Mouse (Mus musculus): Measurements from ENCODE around the gene Fra10ac1. TPM values are rescaled to one million over a fixed set of nuclear protein-coding genes. Genes with fewer than 3 reads are reported as not detected.

Fra10ac1 gene
- total RNA-seq (2018; cell fraction: chromatin; rRNA removed): 10 to 100 TPM in 25 of 26 experiments, 1 to 10 TPM in 1; 8.5 to 63.9 (median 34.9) TPM
- 10 to 100 TPM in 22 of 26 experiments, 1 to 10 TPM in 4; 5.2 to 15.0 (median 11.5) TPM for total RNA-seq (2018; cell fraction: cytosol; rRNA removed)
- total RNA-seq (2018; cell fraction: nucleus; rRNA removed): 10 to 100 TPM in 25 of 26 experiments, 1 to 10 TPM in 1; 8.9 to 54.8 (median 24.9) TPM
- polyA plus RNA-seq (2018): 11.0 to 26.8 TPM (median 21.3 TPM) in 3 replicates

DNA sequence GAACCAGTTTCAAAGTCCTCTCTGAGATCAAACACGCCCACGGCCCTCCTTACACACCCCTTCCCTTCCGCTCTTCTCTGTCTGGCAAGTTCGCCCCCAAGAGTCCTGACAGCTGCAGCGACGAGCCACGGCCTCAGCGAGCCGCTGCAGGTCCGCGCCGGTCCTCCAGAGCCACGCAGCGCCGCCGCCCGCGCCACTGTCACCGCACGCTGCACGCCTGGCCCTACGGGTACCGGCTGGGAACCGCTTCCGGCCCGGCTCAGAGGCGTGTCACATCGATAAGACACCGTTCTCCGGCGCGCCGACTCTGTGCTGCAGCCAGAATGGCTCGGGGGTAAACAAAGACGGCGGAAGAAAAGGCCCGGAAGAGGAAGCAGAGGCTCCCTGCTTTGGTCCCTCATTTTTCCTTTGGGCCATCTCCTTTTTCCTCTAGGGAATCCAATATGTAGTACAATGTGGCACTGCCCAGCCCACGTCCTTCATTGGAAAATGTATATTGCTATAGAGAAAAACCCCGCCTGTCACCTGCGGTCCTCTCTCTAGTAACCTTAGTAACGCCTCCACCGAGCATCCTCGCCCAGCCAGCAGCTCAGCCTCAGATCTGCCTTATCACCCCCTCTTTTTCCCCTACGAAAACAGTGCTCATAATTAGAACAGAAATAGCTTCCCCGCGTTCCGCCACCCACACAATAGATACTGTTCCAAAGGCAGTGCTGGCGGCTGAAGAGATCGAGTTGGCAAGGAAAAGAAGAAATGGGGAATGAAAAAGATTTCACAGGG, at the start of gene Fra10ac1:
Gene Fra10ac1 (minus strand): TSS at position 252 of the 780 bp plus-strand sequence.
- peak within 1 kb of the TSS; percentile 82 for H3K4me3 ChIP-seq (ENCODE audit: inconsistent target)
- H3K79me2 ChIP-seq (ENCODE audit: inconsistent target): no peaks in the 10 kb centered on the region
- 0 out of 2 replicates have a peak within 1 kb of the TSS, but pooled peaks have one; percentile 8 for H3K27ac ChIP-seq
- 2% methylated on average over 49 of the region's 49 CpGs for WGBS (ENCODE audit: missing documents)
- H3K36me3 ChIP-seq (ENCODE audit: inconsistent target): no peaks in the 10 kb centered on the region

DNA sequence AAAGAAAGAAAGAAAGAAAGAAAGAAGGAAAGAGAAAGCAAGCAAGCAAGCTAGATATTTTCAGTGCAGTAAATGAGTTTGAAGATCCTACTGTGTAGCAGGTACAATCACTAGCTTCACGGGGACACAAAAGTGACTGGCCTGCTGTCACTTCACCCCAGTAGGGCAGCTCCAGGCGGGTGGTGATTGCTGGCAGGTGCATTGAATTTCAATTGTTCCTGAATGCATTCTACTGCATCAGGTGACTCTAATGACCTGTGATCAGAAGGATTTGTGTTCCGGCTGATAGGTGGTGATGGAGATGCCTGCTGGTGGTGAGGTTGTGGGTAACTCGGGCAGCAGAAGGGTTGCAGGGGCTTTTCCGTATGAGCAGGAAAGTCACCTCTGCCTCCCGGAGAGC, 47.1 kb upstream of the Fra10ac1 start:
- H3K4me3 ChIP-seq (ENCODE audit: inconsistent target): no peak overlapping the region
- H3K27ac ChIP-seq: no peak overlapping the region
- no peaks in the 10 kb centered on the region for H3K36me3 ChIP-seq (ENCODE audit: inconsistent target)
- H3K79me2 ChIP-seq (ENCODE audit: inconsistent target): no peaks in the 10 kb centered on the region
- WGBS (ENCODE audit: missing documents): 14% methylated on average over 6 of the region's 6 CpGs

DNA sequence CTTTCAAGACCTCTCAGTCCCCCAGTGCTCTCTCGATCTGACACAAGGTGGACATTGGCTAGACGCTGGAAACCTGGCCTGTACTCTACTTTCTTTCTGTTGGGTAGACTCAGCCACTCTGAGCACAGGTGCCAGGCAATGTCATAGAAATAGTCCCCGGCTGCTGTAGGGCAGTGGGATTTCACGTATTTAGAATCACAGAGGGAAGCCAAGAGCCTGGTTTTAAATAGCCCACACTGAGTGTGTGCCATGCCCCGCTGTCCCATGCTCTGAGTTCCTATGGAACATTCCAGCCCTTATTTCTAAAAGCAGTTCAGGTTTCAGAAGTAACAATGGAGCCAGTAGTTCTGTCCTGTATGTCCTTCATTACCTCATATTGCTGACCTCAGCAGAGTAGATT, 43.5 kb upstream of the Fra10ac1 start:
- WGBS (ENCODE audit: missing documents): 90% methylated on average over 5 of the region's 5 CpGs
- Histone ChIP-seq H3K79me2 (ENCODE audit: inconsistent target) (no peaks in the 10 kb centered on the region), H3K27ac (no peak overlapping the region), H3K36me3 (ENCODE audit: inconsistent target) (no peaks in the 10 kb centered on the region), H3K4me3 (ENCODE audit: inconsistent target) (no peak overlapping the region)

DNA sequence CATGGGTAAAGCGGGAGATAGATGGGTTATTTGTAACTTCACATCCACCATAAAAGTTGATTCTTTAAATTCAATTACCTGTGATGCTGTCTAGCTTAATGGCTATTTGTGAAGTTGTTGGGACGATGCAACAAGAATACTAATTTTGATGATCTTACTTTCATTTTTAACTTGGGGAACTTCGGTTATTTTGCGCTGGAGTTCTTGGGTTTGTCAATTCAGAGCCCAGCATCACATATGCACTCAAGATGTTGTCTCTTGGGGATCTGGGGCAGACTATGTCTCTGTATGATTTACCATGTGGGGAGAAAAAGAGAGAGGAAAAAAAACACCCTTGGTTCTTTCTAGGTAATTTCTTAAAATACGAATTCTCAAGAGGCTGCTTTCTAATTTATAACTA, 41.8 kb upstream of the Fra10ac1 start:
- H3K79me2 ChIP-seq (ENCODE audit: inconsistent target): no peaks in the 10 kb centered on the region
- no peak overlapping the region for H3K27ac ChIP-seq
- no peaks in the 10 kb centered on the region for H3K36me3 ChIP-seq (ENCODE audit: inconsistent target)
- no peak overlapping the region for H3K4me3 ChIP-seq (ENCODE audit: inconsistent target)
- 88% methylated on average over 4 of the region's 5 CpGs for WGBS (ENCODE audit: missing documents)

DNA sequence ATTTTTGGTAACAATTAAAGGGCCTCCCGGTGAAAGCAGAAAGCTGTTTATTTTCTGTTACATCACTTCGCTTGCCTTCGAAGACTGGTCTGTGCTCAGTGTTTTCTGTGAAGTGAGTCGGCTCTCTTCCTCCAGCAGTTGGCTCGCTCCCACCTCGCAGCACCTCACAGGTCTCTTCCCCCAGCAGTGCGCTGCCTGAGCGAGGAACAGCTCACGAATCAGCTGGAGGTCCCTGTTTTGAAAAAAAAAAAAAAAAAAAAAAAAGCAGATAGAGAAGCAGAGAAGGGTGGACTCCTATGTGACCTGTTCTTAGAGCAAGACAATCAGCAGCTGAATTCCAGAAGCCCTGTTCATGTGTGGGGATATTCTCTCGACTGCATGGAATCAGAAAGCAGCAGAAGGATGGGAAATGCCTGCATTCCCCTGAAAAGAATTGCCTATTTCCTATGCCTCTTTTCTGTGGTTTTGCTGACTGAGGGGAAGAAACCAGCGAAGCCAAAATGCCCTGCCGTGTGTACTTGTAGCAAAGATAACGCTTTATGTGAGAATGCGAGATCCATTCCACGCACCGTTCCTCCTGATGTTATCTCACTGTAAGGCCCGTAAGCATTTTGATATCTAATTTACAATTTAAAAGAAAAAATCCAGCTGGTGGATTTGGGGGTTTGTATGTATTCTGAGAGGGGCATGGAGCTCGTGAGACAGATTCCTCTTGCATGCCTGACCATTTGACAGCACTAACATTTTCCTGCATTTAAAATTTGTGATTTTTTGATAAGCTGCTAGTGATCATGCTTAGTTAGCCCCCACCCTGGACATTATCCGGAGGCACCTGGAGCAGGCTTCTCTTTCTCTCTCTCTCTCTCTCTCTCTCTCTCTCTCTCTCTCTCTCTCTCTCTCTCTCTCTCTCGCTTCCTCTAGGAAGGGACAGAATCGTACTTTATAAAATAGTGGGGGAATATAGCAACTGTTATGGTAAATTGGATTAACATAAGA, 40.8 kb upstream of the Fra10ac1 start, which contains the start of gene Lgi1:
Gene Lgi1 (plus strand): TSS at position 32 of the 996 bp plus-strand sequence.
- Histone ChIP-seq H3K36me3 (ENCODE audit: inconsistent target) (no peaks in the 10 kb centered on the region), H3K4me3 (ENCODE audit: inconsistent target) (no peak within 1 kb of the TSS), H3K27ac (no peak within 1 kb of the TSS), H3K79me2 (ENCODE audit: inconsistent target) (no peaks in the 10 kb centered on the region)
- WGBS (ENCODE audit: missing documents): 2% methylated on average over 19 of the region's 21 CpGs

DNA sequence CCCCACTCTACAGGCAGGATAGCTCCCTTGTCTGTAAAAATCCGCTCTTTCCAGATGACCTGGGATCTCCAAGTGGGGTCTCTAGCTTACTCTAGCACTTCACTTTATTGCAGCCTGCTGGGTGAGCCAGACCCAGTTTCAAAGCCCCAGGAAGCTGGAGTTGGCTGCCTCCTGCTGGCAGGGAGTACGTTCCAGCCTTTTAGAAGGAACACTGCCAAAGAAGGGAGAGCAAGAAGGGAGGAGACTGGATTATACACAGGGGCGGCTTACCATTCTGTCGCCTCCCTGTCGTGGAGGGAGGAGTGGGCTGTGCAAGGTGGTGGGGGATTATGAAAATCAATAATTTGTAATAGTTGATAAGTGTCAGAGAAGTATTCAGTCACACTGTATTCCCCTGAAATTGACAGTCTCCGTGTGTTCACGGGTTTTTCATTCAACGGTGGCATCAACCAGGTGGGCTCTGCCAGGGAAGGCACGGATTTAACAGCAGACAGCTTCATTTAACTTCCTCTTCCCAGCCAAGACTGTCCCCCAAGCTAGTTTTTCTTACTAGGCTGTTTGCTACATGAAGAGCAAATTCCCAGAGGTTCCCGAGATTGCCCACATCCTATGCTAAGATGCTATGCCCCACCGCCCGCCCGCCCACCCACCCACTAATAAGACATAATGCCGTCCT, 40.0 kb upstream of the Fra10ac1 start:
- H3K36me3 ChIP-seq (ENCODE audit: inconsistent target): no peaks in the 10 kb centered on the region
- H3K4me3 ChIP-seq (ENCODE audit: inconsistent target): no peak overlapping the region
- no peak overlapping the region for H3K27ac ChIP-seq
- no peaks in the 10 kb centered on the region for H3K79me2 ChIP-seq (ENCODE audit: inconsistent target)
- 19% methylated on average over 14 of the region's 14 CpGs for WGBS (ENCODE audit: missing documents)

DNA sequence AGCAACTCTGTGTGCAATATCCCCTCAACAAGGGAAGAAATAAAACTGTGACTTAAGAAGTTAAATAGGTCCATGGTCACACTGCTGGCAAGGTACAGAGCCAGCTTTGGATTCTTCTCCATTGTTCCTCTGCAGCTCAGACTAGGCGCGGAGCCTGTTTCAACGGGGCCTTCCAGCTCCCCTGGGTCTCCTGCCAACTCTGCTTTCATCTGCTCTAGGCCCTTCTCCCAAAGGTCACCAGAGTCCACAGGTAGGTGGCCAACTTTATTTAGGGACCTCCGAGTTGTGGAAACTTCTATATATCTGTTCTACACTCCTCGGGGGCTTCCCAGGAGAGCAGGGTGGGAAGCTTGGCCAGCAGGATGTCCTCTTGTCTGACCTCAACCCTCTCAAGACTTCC, 37.4 kb upstream of the Fra10ac1 start:
- no peak overlapping the region for H3K4me3 ChIP-seq (ENCODE audit: inconsistent target)
- no peaks in the 10 kb centered on the region for H3K36me3 ChIP-seq (ENCODE audit: inconsistent target)
- no peak overlapping the region for H3K27ac ChIP-seq
- 85% methylated on average over 5 of the region's 5 CpGs for WGBS (ENCODE audit: missing documents)
- no peaks in the 10 kb centered on the region for H3K79me2 ChIP-seq (ENCODE audit: inconsistent target)

DNA sequence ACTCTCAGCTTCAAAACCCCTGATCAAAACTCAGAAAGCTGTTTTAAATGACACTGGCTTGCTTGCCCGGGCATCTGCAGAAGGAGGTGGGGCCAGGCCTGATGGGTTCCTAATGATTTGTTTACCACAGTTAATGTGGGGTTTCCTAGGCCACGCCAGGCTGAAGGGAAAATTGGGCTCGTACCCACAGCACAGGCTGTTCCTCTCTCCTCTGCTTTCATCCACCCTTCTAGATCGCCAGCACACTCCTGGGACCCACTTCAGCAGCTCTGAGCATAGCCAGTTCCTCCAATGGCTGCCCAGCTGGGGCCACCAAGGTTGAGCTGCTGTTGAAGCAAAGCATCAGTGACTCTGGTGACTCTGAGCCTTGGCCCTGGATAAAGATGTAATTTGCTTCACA, 36.4 kb upstream of the Fra10ac1 start:
- Histone ChIP-seq H3K79me2 (ENCODE audit: inconsistent target) (no peaks in the 10 kb centered on the region), H3K4me3 (ENCODE audit: inconsistent target) (no peak overlapping the region), H3K27ac (no peak overlapping the region), H3K36me3 (ENCODE audit: inconsistent target) (no peaks in the 10 kb centered on the region)
- WGBS (ENCODE audit: missing documents): 86% methylated on average over 4 of the region's 4 CpGs

DNA sequence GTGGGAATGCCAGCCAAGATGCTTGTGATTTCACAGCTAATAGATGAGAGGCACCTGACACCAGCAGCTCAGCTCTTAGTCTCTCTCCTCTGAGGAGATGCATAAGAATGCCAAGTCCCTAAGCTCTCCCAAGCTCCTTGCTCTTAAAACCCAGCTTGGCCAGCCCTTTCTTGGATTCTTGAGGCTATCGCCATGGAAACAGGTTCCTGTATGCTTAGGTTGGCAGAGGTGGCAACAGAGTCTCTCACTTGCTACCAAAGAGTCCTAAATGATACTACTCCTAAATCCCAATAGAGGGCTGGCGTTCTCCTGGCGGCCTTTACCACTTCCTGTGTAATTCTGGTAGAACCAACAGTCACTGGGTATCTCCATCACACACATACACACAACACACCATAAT, 35.5 kb upstream of the Fra10ac1 start:
- Histone ChIP-seq H3K79me2 (ENCODE audit: inconsistent target) (no peaks in the 10 kb centered on the region), H3K36me3 (ENCODE audit: inconsistent target) (no peaks in the 10 kb centered on the region), H3K4me3 (ENCODE audit: inconsistent target) (no peak overlapping the region), H3K27ac (no peak overlapping the region)
- WGBS (ENCODE audit: missing documents): 58% methylated on average over 3 of the region's 3 CpGs

DNA sequence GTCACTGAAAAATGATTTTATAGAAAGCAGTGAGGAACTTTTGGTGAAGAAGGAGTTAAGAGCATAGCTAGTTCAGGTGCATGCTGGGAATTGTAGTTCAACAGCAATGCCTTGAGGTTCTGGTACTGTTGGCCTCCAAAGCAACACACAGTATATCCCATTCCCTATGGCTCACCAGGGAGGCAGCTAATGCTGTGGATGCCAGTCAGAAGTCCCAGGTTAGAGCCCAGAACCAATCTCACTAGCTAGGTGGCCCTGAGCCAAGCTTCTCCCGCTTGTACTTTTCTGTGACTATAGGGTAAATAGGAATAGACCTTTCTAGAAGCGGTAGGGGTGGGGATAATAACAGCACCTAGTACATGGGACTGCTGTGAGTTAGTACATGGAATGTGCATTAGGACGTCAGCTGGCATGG, 34.7 kb upstream of the Fra10ac1 start:
- Histone ChIP-seq H3K79me2 (ENCODE audit: inconsistent target) (no peaks in the 10 kb centered on the region), H3K36me3 (ENCODE audit: inconsistent target) (no peaks in the 10 kb centered on the region), H3K4me3 (ENCODE audit: inconsistent target) (no peak overlapping the region), H3K27ac (no peak overlapping the region)
- WGBS (ENCODE audit: missing documents): 83% methylated on average over 3 of the region's 3 CpGs

DNA sequence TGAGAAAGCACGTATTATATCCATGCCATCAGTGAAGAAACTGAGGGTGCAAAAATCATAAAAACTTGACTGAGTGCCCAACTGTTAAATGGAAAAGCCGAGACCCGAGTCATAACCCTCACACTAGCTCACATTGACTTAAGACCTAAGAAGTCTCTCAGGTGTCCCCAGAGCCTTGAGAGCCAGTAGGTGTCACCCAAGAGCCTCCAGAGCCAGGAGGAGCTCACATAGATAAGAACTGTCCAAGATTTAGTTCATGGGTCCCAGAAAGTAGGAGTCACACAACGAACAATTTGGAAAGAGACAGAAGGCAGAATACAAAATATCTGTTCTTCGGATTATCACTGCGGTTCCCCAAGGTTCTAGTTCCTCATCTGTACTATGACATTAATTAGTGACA, 29.8 kb upstream of the Fra10ac1 start:
- Histone ChIP-seq H3K27ac (no peak overlapping the region), H3K36me3 (ENCODE audit: inconsistent target) (no peaks in the 10 kb centered on the region), H3K4me3 (ENCODE audit: inconsistent target) (no peak overlapping the region), H3K79me2 (ENCODE audit: inconsistent target) (no peaks in the 10 kb centered on the region)
- 66% methylated on average over 6 of the region's 6 CpGs for WGBS (ENCODE audit: missing documents)

DNA sequence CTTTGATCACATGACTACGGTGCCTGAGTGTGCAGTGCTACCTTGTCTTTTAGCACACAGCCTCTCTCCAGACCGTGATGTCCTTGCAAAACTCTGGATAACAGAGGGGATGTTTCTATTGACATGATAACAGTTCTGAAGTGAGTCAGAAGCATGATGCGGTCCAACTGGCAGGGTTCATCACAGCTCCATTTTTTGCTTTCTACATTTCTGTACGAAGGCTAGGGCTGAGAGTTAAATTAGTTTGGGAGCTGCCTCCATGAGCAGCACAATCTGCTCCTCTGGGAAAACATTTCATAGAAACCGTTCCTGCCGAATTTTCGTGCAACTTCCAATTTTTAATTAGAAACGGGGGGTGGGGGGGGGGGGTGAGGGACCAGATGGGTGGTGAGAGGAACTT, 25.7 kb upstream of the Fra10ac1 start:
- Histone ChIP-seq H3K36me3 (ENCODE audit: inconsistent target) (no peaks in the 10 kb centered on the region), H3K79me2 (ENCODE audit: inconsistent target) (no peaks in the 10 kb centered on the region), H3K27ac (no peak overlapping the region), H3K4me3 (ENCODE audit: inconsistent target) (no peak overlapping the region)
- 84% methylated on average over 8 of the region's 8 CpGs for WGBS (ENCODE audit: missing documents)

DNA sequence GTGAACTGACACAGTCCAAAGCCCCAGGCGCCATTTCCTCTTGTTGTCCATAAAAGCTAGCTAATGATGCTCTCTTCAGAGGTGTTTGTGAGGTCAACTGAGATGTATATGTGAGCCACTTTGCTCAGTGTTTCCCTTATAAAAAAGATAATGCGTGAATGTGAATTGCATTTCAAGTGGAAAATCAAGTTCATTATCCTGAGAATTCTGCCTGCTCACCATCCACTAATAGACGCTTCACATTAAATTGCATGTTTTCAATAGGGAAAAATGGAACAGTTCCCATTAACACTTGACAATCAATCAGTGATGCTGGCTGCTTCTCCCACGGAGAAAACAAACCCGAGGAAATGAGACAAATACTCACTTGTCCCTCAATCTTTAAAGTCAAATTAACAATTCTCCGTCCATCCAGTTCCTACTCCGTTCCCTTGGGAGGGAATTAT, 22.2 kb upstream of the Fra10ac1 start:
- H3K79me2 ChIP-seq (ENCODE audit: inconsistent target): no peaks in the 10 kb centered on the region
- WGBS (ENCODE audit: missing documents): 91% methylated on average over 7 of the region's 7 CpGs
- no peak overlapping the region for H3K27ac ChIP-seq
- no peak overlapping the region for H3K4me3 ChIP-seq (ENCODE audit: inconsistent target)
- no peaks in the 10 kb centered on the region for H3K36me3 ChIP-seq (ENCODE audit: inconsistent target)
